Mouse (Mus musculus): Measurements from ENCODE around the gene Sh3bgrl2. TPM values are rescaled to one million over a fixed set of nuclear protein-coding genes. Genes with fewer than 3 reads are reported as not detected.

Gene Sh3bgrl2
- total and polyA plus RNA-seq, 3 experiments, result not detected

DNA sequence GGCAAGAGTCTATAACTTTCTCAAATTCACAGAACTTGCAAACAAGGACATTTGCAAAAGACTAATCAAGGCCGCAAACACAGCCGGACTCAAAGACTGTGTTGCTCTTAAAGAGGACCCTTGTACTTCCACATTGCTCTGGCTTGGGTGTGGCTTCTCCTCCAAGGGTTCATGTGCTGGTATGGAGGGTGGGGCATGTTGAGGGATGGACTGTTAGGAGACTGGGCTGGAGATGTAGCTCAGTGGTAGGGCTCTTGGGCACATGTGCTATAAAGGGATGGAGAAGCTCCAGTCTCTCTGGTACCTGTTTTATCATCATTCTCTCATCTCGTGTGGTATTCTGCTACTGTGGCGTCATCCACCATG is 7.7 kb upstream of the Sh3bgrl2 start:
- Histone ChIP-seq H3K4me1 (ENCODE audit: control insufficient read depth in 1 of 2, insufficient read depth in 2 of 2, low read length in 2 of 2) (no peaks in the 10 kb centered on the region), H3K27ac (ENCODE audit: control insufficient read depth, low read depth, low read length) (no peak overlapping the region), H3K9me3 (replicated peaks; ENCODE audit: insufficient read depth, low read length) (no peaks in the 10 kb centered on the region), H3K27me3 (ENCODE audit: control insufficient read depth in 1 of 2, insufficient read depth in 2 of 2, low read length in 2 of 2) (no peaks in the 10 kb centered on the region), H3K9ac (ENCODE audit: control insufficient read depth, low read depth, low read length, poor library complexity, severe bottlenecking) (no peak overlapping the region), H3K4me3 (ENCODE audit: control insufficient read depth in 1 of 2, insufficient read depth in 1 of 2, low read depth in 2 of 2, low read length in 2 of 2) (no peak overlapping the region), H3K36me3 (ENCODE audit: control insufficient read depth in 1 of 2, insufficient read depth in 2 of 2, low read length in 2 of 2) (no peaks in the 10 kb centered on the region), H3K79me2 (ENCODE audit: control insufficient read depth, insufficient read depth, low read length, poor library complexity) (no peaks in the 10 kb centered on the region)
- DNase-seq (ENCODE audit: low read depth, low spot score), result no peak
- no peak for TF ChIP-seq RAD21 (IDR thresholded peaks at IDR 0.05; ENCODE audit: low read depth, low read length)
- no peak for TF ChIP-seq ETS1 (IDR thresholded peaks at IDR 0.05; ENCODE audit: low read depth, low read length)
- no peak for TF ChIP-seq UBTF (IDR thresholded peaks at IDR 0.05; ENCODE audit: borderline replicate concordance, insufficient read depth, low read depth, low read length)
- TF ChIP-seq KAT2A (conservative IDR thresholded peaks at IDR 0.05; ENCODE audit: low read depth, low read length), result no peak
- TF ChIP-seq USF2 (IDR thresholded peaks at IDR 0.05; ENCODE audit: borderline replicate concordance in 1 of 2, insufficient read depth in 1 of 2, low read depth in 1 of 2, low read length in 2 of 2), result no peak
- no peak for TF ChIP-seq CHD2 (IDR thresholded peaks at IDR 0.05; ENCODE audit: low read length)
- no peak for TF ChIP-seq POLR2AphosphoS2 (IDR thresholded peaks at IDR 0.05; ENCODE audit: low read length)
- TF ChIP-seq E2F4 (IDR thresholded peaks at IDR 0.05; ENCODE audit: borderline replicate concordance, low read depth, low read length), result no peak
- TF ChIP-seq MAX (IDR thresholded peaks at IDR 0.05; ENCODE audit: low read length), result no peak
- no peak for TF ChIP-seq ZNF384 (IDR thresholded peaks at IDR 0.05; ENCODE audit: low read depth, low read length)
- no peak for TF ChIP-seq ZC3H11A (IDR thresholded peaks at IDR 0.05; ENCODE audit: low read depth, low read length)
- TF ChIP-seq ZKSCAN1 (IDR thresholded peaks at IDR 0.05; ENCODE audit: low read depth, low read length), result no peak
- TF ChIP-seq EP300 (IDR thresholded peaks at IDR 0.05; ENCODE audit: low read depth in 1 of 2, low read length in 2 of 2), result no peak
- no peak for TF ChIP-seq RCOR1 (IDR thresholded peaks at IDR 0.05; ENCODE audit: low read depth, low read length)
- no peak for TF ChIP-seq NRF1 (IDR thresholded peaks at IDR 0.05; ENCODE audit: insufficient read depth, low read depth, low read length, poor library complexity, severe bottlenecking)
- TF ChIP-seq ELF1 (IDR thresholded peaks at IDR 0.05; ENCODE audit: low read depth, low read length), result no peak
- TF ChIP-seq BHLHE40 (IDR thresholded peaks at IDR 0.05; ENCODE audit: borderline replicate concordance, low read depth, low read length), result no peak

DNA sequence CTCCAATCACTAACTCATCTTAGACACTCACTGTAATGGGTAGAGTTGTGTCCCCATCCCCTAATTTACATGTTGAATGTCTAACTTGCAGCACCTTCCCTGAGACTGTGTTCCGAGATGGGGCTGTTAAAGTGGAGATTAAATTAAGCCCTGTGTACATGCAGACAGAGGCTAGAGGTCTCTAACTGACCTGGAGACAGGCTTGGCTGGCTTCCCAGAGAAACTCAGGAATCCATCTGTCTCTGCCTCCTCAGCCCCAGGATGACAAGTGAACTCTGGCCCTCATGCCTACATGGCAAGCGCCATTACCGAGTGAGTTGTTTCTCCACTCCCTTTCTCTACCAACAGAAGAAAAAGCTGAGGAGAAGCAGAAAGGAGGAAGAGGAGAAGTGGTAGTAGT is 7.2 kb upstream of the Sh3bgrl2 start:
- H3K36me3 ChIP-seq (ENCODE audit: control insufficient read depth in 1 of 2, insufficient read depth in 2 of 2, low read length in 2 of 2), result no peaks in the 10 kb centered on the region
- H3K9ac ChIP-seq (ENCODE audit: control insufficient read depth, low read depth, low read length, poor library complexity, severe bottlenecking), result no peak overlapping the region
- no peak for DNase-seq (ENCODE audit: low read depth, low spot score)
- no peaks in the 10 kb centered on the region for H3K4me1 ChIP-seq (ENCODE audit: control insufficient read depth in 1 of 2, insufficient read depth in 2 of 2, low read length in 2 of 2)
- no peaks in the 10 kb centered on the region for H3K79me2 ChIP-seq (ENCODE audit: control insufficient read depth, insufficient read depth, low read length, poor library complexity)
- no peaks in the 10 kb centered on the region for H3K27me3 ChIP-seq (ENCODE audit: control insufficient read depth in 1 of 2, insufficient read depth in 2 of 2, low read length in 2 of 2)
- H3K4me3 ChIP-seq (ENCODE audit: control insufficient read depth in 1 of 2, insufficient read depth in 1 of 2, low read depth in 2 of 2, low read length in 2 of 2), result no peak overlapping the region
- TF ChIP-seq NRF1 (IDR thresholded peaks at IDR 0.05; ENCODE audit: insufficient read depth, low read depth, low read length, poor library complexity, severe bottlenecking), result no peak
- no peak for TF ChIP-seq SIN3A (IDR thresholded peaks at IDR 0.05; ENCODE audit: low read length)
- TF ChIP-seq RCOR1 (IDR thresholded peaks at IDR 0.05; ENCODE audit: low read depth, low read length), result no peak
- no peak for TF ChIP-seq GABPA (IDR thresholded peaks at IDR 0.05; ENCODE audit: low read depth, low read length)
- no peaks in the 10 kb centered on the region for H3K9me3 ChIP-seq (replicated peaks; ENCODE audit: insufficient read depth, low read length)
- no peak overlapping the region for H3K27ac ChIP-seq (ENCODE audit: control insufficient read depth, low read depth, low read length)

Measured in MEL (cell line).